Mouse (Mus musculus): ENCODE data around the gene Sfta2. TPM values are rescaled to one million over a fixed set of nuclear protein-coding genes. Genes with fewer than 3 reads are reported as not detected.

The Sfta2 gene
- polyA plus RNA-seq, 1 experiment, result not detected

GRCm38 (mm10) chr17:35633992-35634391 lies 32.6 kb downstream of the Sfta2 start:
- 14% methylated on average over 1 of the region's 1 CpGs for WGBS
- no peak overlapping the region for H3K27ac ChIP-seq (ENCODE audit: insufficient read depth, low read depth, low read length)

GRCm38 (mm10) chr17:35635202-35635601 lies 33.9 kb downstream of the Sfta2 start:
- WGBS, result 67% methylated on average over 3 of the region's 3 CpGs
- TF ChIP-seq CTCF (IDR thresholded peaks at IDR 0.05; ENCODE audit: extremely low read depth, insufficient read length, insufficient replicate concordance, low read depth, low read length) (no peak), POLR2A (IDR thresholded peaks at IDR 0.05; ENCODE audit: low read depth, low read length) (no peak)
- no peaks in the 10 kb centered on the region for H3K36me3 ChIP-seq (ENCODE audit: control insufficient read depth, insufficient read depth, low read length)
- no peak overlapping the region for H3K4me3 ChIP-seq (ENCODE audit: low read depth, low read length)
- H3K27ac ChIP-seq (ENCODE audit: insufficient read depth, low read depth, low read length), result no peak overlapping the region
- no peaks in the 10 kb centered on the region for H3K27me3 ChIP-seq (ENCODE audit: control insufficient read depth, insufficient read depth, low read length)
- peaks cover 3% of the 10 kb centered on the region; the same call in 1 of the 2 replicates for H3K4me1 ChIP-seq (ENCODE audit: control insufficient read depth, insufficient read depth, insufficient read length, low read length)

More at GRCm38 (mm10) chr17:35633992-35634391, 32.6 kb downstream of the Sfta2 start:
- H3K4me3 ChIP-seq (ENCODE audit: low read depth, low read length), result no peak overlapping the region
- H3K36me3 ChIP-seq (ENCODE audit: control insufficient read depth, insufficient read depth, low read length), result no peaks in the 10 kb centered on the region
- TF ChIP-seq CTCF (IDR thresholded peaks at IDR 0.05; ENCODE audit: extremely low read depth, insufficient read length, insufficient replicate concordance, low read depth, low read length) (peak; percentile 48; the same call in 1 of the 2 replicates), POLR2A (IDR thresholded peaks at IDR 0.05; ENCODE audit: low read depth, low read length) (no peak)
- peaks cover 3% of the 10 kb centered on the region; the same call in 1 of the 2 replicates for H3K4me1 ChIP-seq (ENCODE audit: control insufficient read depth, insufficient read depth, insufficient read length, low read length)
- H3K27me3 ChIP-seq (ENCODE audit: control insufficient read depth, insufficient read depth, low read length), result no peaks in the 10 kb centered on the region

- Histone ChIP-seq H3K27me3 (ENCODE audit: control insufficient read depth, insufficient read depth, low read length) (no peaks in the 10 kb centered on the region), H3K4me3 (ENCODE audit: low read depth, low read length) (peak overlapping the region; percentile 65), H3K27ac (ENCODE audit: insufficient read depth, low read depth, low read length) (no peak overlapping the region), H3K36me3 (ENCODE audit: control insufficient read depth, insufficient read depth, low read length) (no peaks in the 10 kb centered on the region), H3K4me1 (ENCODE audit: control insufficient read depth, insufficient read depth, insufficient read length, low read length) (peaks cover 3% of the 10 kb centered on the region; the same call in 1 of the 2 replicates)
- TF ChIP-seq POLR2A (IDR thresholded peaks at IDR 0.05; ENCODE audit: low read depth, low read length) (no peak), CTCF (IDR thresholded peaks at IDR 0.05; ENCODE audit: extremely low read depth, insufficient read length, insufficient replicate concordance, low read depth, low read length) (peak; percentile 93; the same call in 1 of the 2 replicates)
- WGBS, result under 1% methylated on average over 15 of the region's 15 CpGs
These were observed 34.4 kb downstream of the Sfta2 start for GRCm38 (mm10) chr17:35635699-35636111.

GRCm38 (mm10) chr17:35636363-35636762 lies 35.0 kb downstream of the Sfta2 start:
- Histone ChIP-seq H3K4me3 (ENCODE audit: low read depth, low read length) (no peak overlapping the region), H3K27ac (ENCODE audit: insufficient read depth, low read depth, low read length) (no peak overlapping the region), H3K27me3 (ENCODE audit: control insufficient read depth, insufficient read depth, low read length) (no peaks in the 10 kb centered on the region), H3K36me3 (ENCODE audit: control insufficient read depth, insufficient read depth, low read length) (no peaks in the 10 kb centered on the region), H3K4me1 (ENCODE audit: control insufficient read depth, insufficient read depth, insufficient read length, low read length) (peaks cover 3% of the 10 kb centered on the region; the same call in 1 of the 2 replicates)
- WGBS, result 43% methylated on average over 5 of the region's 5 CpGs
- TF ChIP-seq POLR2A (IDR thresholded peaks at IDR 0.05; ENCODE audit: low read depth, low read length) (no peak), CTCF (IDR thresholded peaks at IDR 0.05; ENCODE audit: extremely low read depth, insufficient read length, insufficient replicate concordance, low read depth, low read length) (no peak)

GRCm38 (mm10) chr17:35638475-35639190 lies 37.3 kb downstream of the Sfta2 start:
- WGBS, result 23% methylated on average over 14 of the region's 14 CpGs
- Histone ChIP-seq H3K27me3 (ENCODE audit: control insufficient read depth, insufficient read depth, low read length) (no peaks in the 10 kb centered on the region), H3K4me1 (ENCODE audit: control insufficient read depth, insufficient read depth, insufficient read length, low read length) (peaks cover 3% of the 10 kb centered on the region; the same call in 1 of the 2 replicates), H3K36me3 (ENCODE audit: control insufficient read depth, insufficient read depth, low read length) (no peaks in the 10 kb centered on the region), H3K4me3 (ENCODE audit: low read depth, low read length) (no peak overlapping the region), H3K27ac (ENCODE audit: insufficient read depth, low read depth, low read length) (no peak overlapping the region)
- TF ChIP-seq POLR2A (IDR thresholded peaks at IDR 0.05; ENCODE audit: low read depth, low read length) (no peak), CTCF (IDR thresholded peaks at IDR 0.05; ENCODE audit: extremely low read depth, insufficient read length, insufficient replicate concordance, low read depth, low read length) (no peak)

GRCm38 (mm10) chr17:35639352-35639751 lies 38.0 kb downstream of the Sfta2 start:
- H3K36me3 ChIP-seq (ENCODE audit: control insufficient read depth, insufficient read depth, low read length), result no peaks in the 10 kb centered on the region
- H3K4me3 ChIP-seq (ENCODE audit: low read depth, low read length), result no peak overlapping the region
- 50% methylated on average over 6 of the region's 6 CpGs for WGBS
- no peak overlapping the region for H3K27ac ChIP-seq (ENCODE audit: insufficient read depth, low read depth, low read length)
- H3K4me1 ChIP-seq (ENCODE audit: control insufficient read depth, insufficient read depth, insufficient read length, low read length), result peaks cover 3% of the 10 kb centered on the region; the same call in 1 of the 2 replicates
- no peaks in the 10 kb centered on the region for H3K27me3 ChIP-seq (ENCODE audit: control insufficient read depth, insufficient read depth, low read length)
- TF ChIP-seq CTCF (IDR thresholded peaks at IDR 0.05; ENCODE audit: extremely low read depth, insufficient read length, insufficient replicate concordance, low read depth, low read length) (no peak), POLR2A (IDR thresholded peaks at IDR 0.05; ENCODE audit: low read depth, low read length) (no peak)

GRCm38 (mm10) chr17:35643609-35644236 lies 42.4 kb downstream of the Sfta2 start, which contains the start of gene Mucl3:
Gene Mucl3, minus strand, starts transcription at chr17:35643695.
- no peaks in the 10 kb centered on the region for H3K4me1 ChIP-seq (ENCODE audit: control insufficient read depth, insufficient read depth, insufficient read length, low read length)
- WGBS, result 42% methylated on average over 13 of the region's 13 CpGs
- H3K27ac ChIP-seq (ENCODE audit: insufficient read depth, low read depth, low read length), result no peak within 1 kb of the TSS
- no peak within 1 kb of the TSS for H3K4me3 ChIP-seq (ENCODE audit: low read depth, low read length)
- TF ChIP-seq CTCF (IDR thresholded peaks at IDR 0.05; ENCODE audit: extremely low read depth, insufficient read length, insufficient replicate concordance, low read depth, low read length) (no peak), POLR2A (IDR thresholded peaks at IDR 0.05; ENCODE audit: low read depth, low read length) (no peak)
- no peaks in the 10 kb centered on the region for H3K36me3 ChIP-seq (ENCODE audit: control insufficient read depth, insufficient read depth, low read length)
- no peaks in the 10 kb centered on the region for H3K27me3 ChIP-seq (ENCODE audit: control insufficient read depth, insufficient read depth, low read length)

Measured in small intestine, adult 2 months (tissue).